Mouse (Mus musculus) forebrain, embryonic 12.5 days (tissue): ENCODE measurements at regions not wholly inside any gene's neighbourhood (a gene's known extent, or its start where the extent isn't known, plus 50 kb on each side); places are given as distances from the start of the nearest gene placed in this dataset.

ENCODE experiments used
- ATAC-seq: fragments of 200-750 bp; cut with Nextera tagmentation; 2 replicates; pipeline ENCODE4 v1.8.0; 2017; ENCODE audit warnings: moderate TSS enrichment; ENCODE audit not compliant: low FRiP score
- H3K27ac ChIP-seq: fragments of 300-500 bp; sonication (generic); 2 replicates; pipeline ENCODE4 v1.5.1; 2016; ENCODE audit warnings: mild to moderate bottlenecking
- H3K27me3 ChIP-seq: fragments of 300-500 bp; sonication (generic); 2 replicates; pipeline ENCODE4 v1.6.1; 2016; ENCODE audit warnings: mild to moderate bottlenecking
- H3K36me3 ChIP-seq: fragments of 300-500 bp; sonication (generic); replicated peaks from 2 replicates; pipeline ENCODE4 v1.6.1; 2016; ENCODE audit warnings: mild to moderate bottlenecking
- H3K4me1 ChIP-seq: fragments of 300-500 bp; sonication (generic); 2 replicates; pipeline ENCODE4 v1.6.1; 2016
- H3K4me2 ChIP-seq: fragments of 300-500 bp; sonication (generic); 2 replicates; pipeline ENCODE4 v1.6.1; 2016; ENCODE audit warnings: mild to moderate bottlenecking, moderate library complexity
- H3K4me3 ChIP-seq: fragments of 300-500 bp; sonication (generic); replicated peaks from 2 replicates; pipeline ENCODE4 v1.5.1; 2016; ENCODE audit warnings: mild to moderate bottlenecking
- H3K9ac ChIP-seq: fragments of 300-500 bp; sonication (generic); 2 replicates; pipeline ENCODE4 v1.6.1; 2016; ENCODE audit warnings: mild to moderate bottlenecking
- H3K9me3 ChIP-seq: fragments of 300-500 bp; sonication (generic); 2 replicates; pipeline ENCODE4 v1.6.1; 2016
- WGBS: fragments of 180-500 bp; shearing (Covaris S2); methylation state at CpG from one replicate; pipeline ENCODE4 v1.1.7; 2016; 5-methylcytosine and 5-hydroxymethylcytosine counted together

- Histone ChIP-seq H3K4me2 (no peak overlapping the region), H3K9me3 (no peaks in the 10 kb centered on the region), H3K27ac (no peak overlapping the region), H3K9ac (no peak overlapping the region), H3K4me3 (no peak overlapping the region), H3K36me3 (no peaks in the 10 kb centered on the region), H3K4me1 (peaks cover 7% of the 10 kb centered on the region; the same call in 1 of the 2 replicates), H3K27me3 (no peaks in the 10 kb centered on the region)
- 0 out of 2 replicates have a peak, but pooled peaks have one; percentile 49 for ATAC-seq
- WGBS = 66% methylated on average over 12 of the region's 12 CpGs
Measured at GRCm38 (mm10) chr16:87645526-87646434, 53.0 kb upstream of the Bach1 start.

DNA sequence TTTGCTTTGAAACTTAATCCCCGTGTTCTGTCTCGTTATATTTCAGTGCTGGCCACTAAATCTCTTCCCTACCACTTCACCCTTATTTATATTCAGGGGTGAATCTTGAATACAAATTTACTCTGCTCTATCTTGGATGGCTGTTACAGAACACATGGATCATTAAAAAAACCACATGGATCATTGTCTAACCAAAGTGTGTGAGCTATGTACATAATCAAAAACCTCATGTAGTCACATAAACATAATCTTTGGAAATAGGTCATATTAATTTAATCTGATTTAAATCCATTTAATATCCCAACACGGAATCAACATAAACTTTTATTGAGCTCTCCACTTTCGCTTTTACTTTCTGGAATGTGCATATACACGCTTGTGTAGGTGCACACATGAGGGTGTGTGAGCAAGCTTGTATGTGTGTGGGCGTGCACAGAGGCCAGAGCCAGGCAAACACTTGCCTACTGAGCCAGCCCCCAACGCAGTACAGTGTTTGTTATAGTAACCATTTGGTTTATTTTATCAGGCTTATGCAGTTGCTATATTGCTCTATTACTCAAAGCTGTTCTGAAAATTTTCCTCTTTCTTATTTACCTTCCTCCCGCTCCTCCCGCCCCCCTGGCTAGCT is 52.2 kb upstream of the Bach1 start:
- 79% methylated on average over 9 of the region's 9 CpGs for WGBS
- Histone ChIP-seq H3K36me3 (no peaks in the 10 kb centered on the region), H3K9ac (no peak overlapping the region), H3K27me3 (no peaks in the 10 kb centered on the region), H3K4me1 (peaks cover 7% of the 10 kb centered on the region; the same call in 1 of the 2 replicates), H3K9me3 (no peaks in the 10 kb centered on the region), H3K4me2 (no peak overlapping the region), H3K4me3 (no peak overlapping the region), H3K27ac (no peak overlapping the region)
- 0 out of 2 replicates have a peak, but pooled peaks have one; percentile 23 for ATAC-seq
